Mouse (Mus musculus) MEL (cell line): ENCODE measurements at regions not wholly inside any gene's neighbourhood (a gene's known extent, or its start where the extent isn't known, plus 50 kb on each side); places are given as distances from the start of the nearest gene placed in this dataset.

Experiments used
- DNase-seq: peaks from one replicate; pipeline ENCODE4 v3.0.0; 2011; ENCODE audit warnings: low read depth, low spot score
- H3K27ac ChIP-seq: 2 replicates; pipeline ENCODE4 v1.5.1; 2012; ENCODE audit warnings: low read depth, mild to moderate bottlenecking, control low read depth, low read length, moderate library complexity; ENCODE audit not compliant: control insufficient read depth
- H3K27me3 ChIP-seq, 2 experiments: fragments of 150-350 bp in 1 of 2; sonication (generic) in 1 of 2; 2 replicates each; pipeline ENCODE4 v1.6.1; 2012; ENCODE audit warnings: low read length in 2 of 2, mild to moderate bottlenecking in 2 of 2, improper control_type of control experiment in 1 of 2, moderate library complexity in 1 of 2; ENCODE audit not compliant: insufficient read depth in 2 of 2, control insufficient read depth in 1 of 2
- H3K36me3 ChIP-seq, 2 experiments: 2 replicates each; pipeline ENCODE4 v1.6.1; 2012 to 2014; ENCODE audit warnings: low read length in 2 of 2, improper control_type of control experiment in 1 of 2, inconsistent platforms in 1 of 2, mild to moderate bottlenecking in 1 of 2; ENCODE audit not compliant: insufficient read depth in 2 of 2, control insufficient read depth in 1 of 2
- H3K4me1 ChIP-seq, 2 experiments: fragments of 150-350 bp in 1 of 2; sonication (generic) in 1 of 2; 2 replicates each; pipeline ENCODE4 v1.6.1; 2012; ENCODE audit warnings: low read length in 2 of 2, improper control_type of control experiment in 1 of 2, mild to moderate bottlenecking in 1 of 2; ENCODE audit not compliant: insufficient read depth in 2 of 2, control insufficient read depth in 1 of 2
- H3K4me3 ChIP-seq, 2 experiments: fragments of 150-350 bp in 1 of 2; sonication (generic) in 1 of 2; 2 replicates each; pipeline ENCODE4 v1.5.1; 2012; ENCODE audit warnings: low read depth in 2 of 2, low read length in 2 of 2, mild to moderate bottlenecking in 2 of 2, moderate library complexity in 2 of 2, control low read depth in 1 of 2, improper control_type of control experiment in 1 of 2; ENCODE audit not compliant: control insufficient read depth in 1 of 2, insufficient read depth in 1 of 2
- H3K79me2 ChIP-seq: 2 replicates; pipeline ENCODE4 v1.6.1; 2012; ENCODE audit warnings: mild to moderate bottlenecking, low read length, moderate library complexity; ENCODE audit not compliant: control insufficient read depth, poor library complexity, insufficient read depth
- H3K9ac ChIP-seq: 2 replicates; pipeline ENCODE4 v1.6.1; 2012; ENCODE audit warnings: low read depth, mild to moderate bottlenecking, control low read depth, low read length, moderate library complexity; ENCODE audit not compliant: control insufficient read depth, poor library complexity, severe bottlenecking
- H3K9me3 ChIP-seq: fragments of 150-350 bp; sonication (generic); replicated peaks from 2 replicates; pipeline ENCODE4 v1.6.1; 2012; ENCODE audit warnings: mild to moderate bottlenecking, low read length, improper control_type of control experiment, moderate library complexity; ENCODE audit not compliant: insufficient read depth
- BHLHE40 ChIP-seq: IDR thresholded peaks from 2 replicates; pipeline ENCODE4 v1.6.1; 2012; ENCODE audit warnings: low read depth, mild to moderate bottlenecking, inconsistent platforms, low read length, improper control_type of control experiment, borderline replicate concordance
- CHD1 ChIP-seq: IDR thresholded peaks from 2 replicates; pipeline ENCODE4 v1.6.1; 2012; ENCODE audit warnings: low read depth, mild to moderate bottlenecking, inconsistent platforms, low read length, improper control_type of control experiment
- CTCF ChIP-seq, 3 experiments: IDR thresholded peaks in 2 of 3; conservative IDR thresholded peaks in 1 of 3; 2 replicates each; pipeline ENCODE4 v1.5.1; 2011 to 2012; ENCODE audit warnings: low read length in 3 of 3, low read depth in 2 of 3, mild to moderate bottlenecking in 2 of 3, improper control_type of control experiment in 1 of 3, inconsistent platforms in 1 of 3, mixed read lengths in 1 of 3, moderate library complexity in 1 of 3; ENCODE audit not compliant: control insufficient read depth in 1 of 3, insufficient read depth in 1 of 3, poor library complexity in 1 of 3, severe bottlenecking in 1 of 3
- ELF1 ChIP-seq: IDR thresholded peaks from 2 replicates; pipeline ENCODE4 v1.6.1; 2014; ENCODE audit warnings: low read depth, mild to moderate bottlenecking, inconsistent platforms, low read length, improper control_type of control experiment, moderate library complexity
- EP300 ChIP-seq, 2 experiments: IDR thresholded peaks; 2 replicates each; pipeline ENCODE4 v1.6.1; 2011; ENCODE audit warnings: improper control_type of control experiment in 2 of 2, low read length in 2 of 2, low read depth in 1 of 2, mild to moderate bottlenecking in 1 of 2
- ETS1 ChIP-seq: IDR thresholded peaks from 2 replicates; pipeline ENCODE4 v1.6.1; 2012; ENCODE audit warnings: low read depth, mild to moderate bottlenecking, inconsistent platforms, low read length, improper control_type of control experiment, moderate library complexity
- GABPA ChIP-seq: IDR thresholded peaks from 2 replicates; pipeline ENCODE4 v1.6.1; 2012; ENCODE audit warnings: low read depth, mild to moderate bottlenecking, inconsistent platforms, low read length, improper control_type of control experiment, moderate library complexity
- JUND ChIP-seq: IDR thresholded peaks from 2 replicates; pipeline ENCODE4 v1.6.1; 2011; ENCODE audit warnings: low read depth, mild to moderate bottlenecking, improper control_type of control experiment, low read length
- KAT2A ChIP-seq: conservative IDR thresholded peaks from 2 replicates; pipeline ENCODE4 v1.6.1; 2012; ENCODE audit warnings: low read depth, low read length, improper control_type of control experiment, inconsistent platforms
- MAZ ChIP-seq: IDR thresholded peaks from 2 replicates; pipeline ENCODE4 v1.6.1; 2012; ENCODE audit warnings: low read depth, mild to moderate bottlenecking, inconsistent platforms, low read length, improper control_type of control experiment
- MEF2A ChIP-seq: IDR thresholded peaks from 2 replicates; pipeline ENCODE4 v1.6.1; 2014; ENCODE audit warnings: low read depth, mild to moderate bottlenecking, inconsistent platforms, low read length, improper control_type of control experiment; ENCODE audit not compliant: poor library complexity, insufficient replicate concordance, severe bottlenecking; ENCODE audit errors: extremely low read depth
- MXI1 ChIP-seq: IDR thresholded peaks from 2 replicates; pipeline ENCODE4 v1.6.1; 2011; ENCODE audit warnings: mild to moderate bottlenecking, low read depth, low read length, improper control_type of control experiment
- MYB ChIP-seq: IDR thresholded peaks from 2 replicates; pipeline ENCODE4 v1.6.1; 2011; ENCODE audit warnings: mild to moderate bottlenecking, low read depth, low read length, improper control_type of control experiment
- NRF1 ChIP-seq: IDR thresholded peaks from 2 replicates; pipeline ENCODE4 v1.6.1; 2014; ENCODE audit warnings: low read depth, mild to moderate bottlenecking, inconsistent platforms, low read length, improper control_type of control experiment, moderate library complexity; ENCODE audit not compliant: poor library complexity, insufficient read depth, severe bottlenecking
- POLR2AphosphoS2 ChIP-seq: IDR thresholded peaks from 2 replicates; pipeline ENCODE4 v1.6.1; 2011; ENCODE audit warnings: low read length, improper control_type of control experiment
- RAD21 ChIP-seq: IDR thresholded peaks from 2 replicates; pipeline ENCODE4 v1.6.1; 2011; ENCODE audit warnings: mild to moderate bottlenecking, low read depth, low read length, improper control_type of control experiment
- RCOR1 ChIP-seq: IDR thresholded peaks from 2 replicates; pipeline ENCODE4 v1.6.1; 2012; ENCODE audit warnings: low read depth, mild to moderate bottlenecking, inconsistent platforms, low read length, improper control_type of control experiment
- SMC3 ChIP-seq: IDR thresholded peaks from 2 replicates; pipeline ENCODE4 v1.6.1; 2011; ENCODE audit warnings: low read depth, low read length, improper control_type of control experiment
- TBP ChIP-seq: IDR thresholded peaks from 2 replicates; pipeline ENCODE4 v1.8.0; 2011; ENCODE audit warnings: low read depth, low read length, improper control_type of control experiment
- UBTF ChIP-seq: IDR thresholded peaks from 2 replicates; pipeline ENCODE4 v1.6.1; 2012; ENCODE audit warnings: low read depth, mild to moderate bottlenecking, inconsistent platforms, low read length, improper control_type of control experiment, moderate library complexity, borderline replicate concordance; ENCODE audit not compliant: insufficient read depth
- USF2 ChIP-seq, 2 experiments: IDR thresholded peaks; 2 replicates each; pipeline ENCODE4 v1.6.1; 2011 to 2012; ENCODE audit warnings: improper control_type of control experiment in 2 of 2, low read length in 2 of 2, borderline replicate concordance in 1 of 2, inconsistent platforms in 1 of 2, low read depth in 1 of 2, mild to moderate bottlenecking in 1 of 2; ENCODE audit not compliant: insufficient read depth in 1 of 2
- ZC3H11A ChIP-seq: IDR thresholded peaks from 2 replicates; pipeline ENCODE4 v1.6.1; 2012; ENCODE audit warnings: low read depth, mild to moderate bottlenecking, inconsistent platforms, low read length, improper control_type of control experiment
- ZKSCAN1 ChIP-seq: IDR thresholded peaks from 2 replicates; pipeline ENCODE4 v1.6.1; 2012; ENCODE audit warnings: low read depth, mild to moderate bottlenecking, inconsistent platforms, low read length, improper control_type of control experiment, moderate library complexity

- Histone ChIP-seq H3K9ac (no peak overlapping the region), H3K27me3 (no peaks in the 10 kb centered on the region), H3K36me3 (no peaks in the 10 kb centered on the region), H3K9me3 (no peaks in the 10 kb centered on the region), H3K27ac (no peak overlapping the region), H3K79me2 (no peaks in the 10 kb centered on the region), H3K4me3 (no peak overlapping the region), H3K4me1 (no peaks in the 10 kb centered on the region)
- DNase-seq, result no peak
- TF ChIP-seq BHLHE40 (no peak), ETS1 (no peak), ZC3H11A (no peak), SMC3 (no peak), RAD21 (no peak), ZKSCAN1 (no peak), RCOR1 (no peak), KAT2A (no peak), MYB (no peak), GABPA (no peak), POLR2AphosphoS2 (no peak), TBP (no peak), JUND (no peak), UBTF (no peak), CHD1 (no peak)
These were observed 325.1 kb upstream of the Fam98a start for GRCm38 (mm10) chr17:75876895-75877294.

DNA sequence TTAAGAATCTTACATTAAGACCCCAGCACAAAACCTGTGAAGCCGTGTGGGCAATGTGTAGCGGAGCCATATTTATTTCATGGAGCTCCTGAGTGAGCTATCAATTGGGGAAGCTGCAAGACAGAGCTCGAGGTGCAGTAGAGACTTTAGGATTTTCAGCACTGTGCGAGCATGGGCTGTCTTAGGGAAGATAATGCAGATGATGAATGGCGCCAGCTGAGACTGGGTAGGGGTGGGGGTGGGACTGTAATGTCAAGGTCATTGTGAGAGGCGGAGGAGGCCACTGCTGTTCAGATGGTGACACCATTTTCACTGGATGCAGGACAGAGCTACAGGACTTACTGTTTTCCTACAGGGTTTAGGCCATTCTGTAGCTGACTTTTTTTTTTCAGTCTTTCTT lies 322.8 kb upstream of the Fam98a start:
- no peaks in the 10 kb centered on the region for H3K79me2 ChIP-seq
- H3K27me3 ChIP-seq, result no peaks in the 10 kb centered on the region
- H3K27ac ChIP-seq, result no peak overlapping the region
- DNase-seq, result no peak
- no peaks in the 10 kb centered on the region for H3K4me1 ChIP-seq
- H3K9me3 ChIP-seq, result no peaks in the 10 kb centered on the region
- no peak overlapping the region for H3K4me3 ChIP-seq
- H3K36me3 ChIP-seq, result no peaks in the 10 kb centered on the region
- no peak for TF ChIP-seq POLR2AphosphoS2
- no peak for TF ChIP-seq MAZ
- no peak for TF ChIP-seq EP300 (IDR thresholded peaks at IDR 0.05; ENCODE audit: low read depth in 1 of 2, low read length in 2 of 2)
- no peak for TF ChIP-seq ELF1
- no peak for TF ChIP-seq USF2 (IDR thresholded peaks at IDR 0.05; ENCODE audit: borderline replicate concordance in 1 of 2, insufficient read depth in 1 of 2, low read depth in 1 of 2, low read length in 2 of 2)
- no peak for TF ChIP-seq MEF2A
- no peak for TF ChIP-seq GABPA
- TF ChIP-seq MXI1, result no peak
- TF ChIP-seq NRF1, result no peak
- no peak for TF ChIP-seq CTCF (IDR thresholded peaks at IDR 0.05 in 2 of 3, conservative IDR thresholded peaks at IDR 0.05 in 1 of 3; ENCODE audit: control insufficient read depth in 1 of 3, insufficient read depth in 1 of 3, low read depth in 2 of 3, low read length in 3 of 3, poor library complexity in 1 of 3, severe bottlenecking in 1 of 3)
- TF ChIP-seq CHD1, result no peak
- H3K9ac ChIP-seq, result no peak overlapping the region
